Mouse (Mus musculus) NIH3T3 (cell line): ENCODE data around the gene Nr1d1.

Experiments used
- DNase-seq: peaks from one replicate; pipeline ENCODE4 v3.0.0-alpha.2; 2012; ENCODE audit warnings: low read depth

Gene Nr1d1

GRCm38 (mm10) chr11:98770096-98770975, 4.8 kb downstream of the Nr1d1 start:
- DNase-seq, result no peak

GRCm38 (mm10) chr11:98769007-98769954, 5.9 kb downstream of the Nr1d1 start:
- no peak for DNase-seq

GRCm38 (mm10) chr11:98768127-98769006, 6.8 kb downstream of the Nr1d1 start:
- no peak for DNase-seq

GRCm38 (mm10) chr11:98767713-98768112, 7.4 kb downstream of the Nr1d1 start:
- DNase-seq, result no peak

GRCm38 (mm10) chr11:98767276-98767675, 7.9 kb downstream of the Nr1d1 start:
- DNase-seq, result no peak

- DNase-seq, result no peak
Measured at GRCm38 (mm10) chr11:98766816-98767215, 8.3 kb downstream of the Nr1d1 start.

GRCm38 (mm10) chr11:98766346-98766745, 8.8 kb downstream of the Nr1d1 start:
- DNase-seq, result no peak

GRCm38 (mm10) chr11:98765421-98766309, 9.5 kb downstream of the Nr1d1 start:
- no peak for DNase-seq

- DNase-seq, result no peak
Measured at GRCm38 (mm10) chr11:98764746-98765145, 10.4 kb downstream of the Nr1d1 start.

- no peak for DNase-seq
Measured at GRCm38 (mm10) chr11:98764091-98764490, 11.0 kb downstream of the Nr1d1 start.

- DNase-seq, result no peak
Measured at GRCm38 (mm10) chr11:98763502-98763861, 11.7 kb downstream of the Nr1d1 start.

- DNase-seq, result peak; percentile 98
Measured at GRCm38 (mm10) chr11:98762756-98763501, 12.2 kb downstream of the Nr1d1 start.

GRCm38 (mm10) chr11:98761939-98762338, 13.2 kb downstream of the Nr1d1 start:
- no peak for DNase-seq

GRCm38 (mm10) chr11:98756711-98757110, 18.4 kb downstream of the Nr1d1 start:
- DNase-seq, result no peak

- DNase-seq, result no peak
Measured at GRCm38 (mm10) chr11:98755726-98756380, 19.3 kb downstream of the Nr1d1 start.

- peak; percentile 85 for DNase-seq
Measured at GRCm38 (mm10) chr11:98754621-98755181, 20.4 kb downstream of the Nr1d1 start.

GRCm38 (mm10) chr11:98754151-98754620, 20.9 kb downstream of the Nr1d1 start:
- no peak for DNase-seq

GRCm38 (mm10) chr11:98753264-98753663, 21.9 kb downstream of the Nr1d1 start:
- no peak for DNase-seq

GRCm38 (mm10) chr11:98752562-98753140, 22.5 kb downstream of the Nr1d1 start:
- DNase-seq, result no peak
